In the genomic region with DNA sequence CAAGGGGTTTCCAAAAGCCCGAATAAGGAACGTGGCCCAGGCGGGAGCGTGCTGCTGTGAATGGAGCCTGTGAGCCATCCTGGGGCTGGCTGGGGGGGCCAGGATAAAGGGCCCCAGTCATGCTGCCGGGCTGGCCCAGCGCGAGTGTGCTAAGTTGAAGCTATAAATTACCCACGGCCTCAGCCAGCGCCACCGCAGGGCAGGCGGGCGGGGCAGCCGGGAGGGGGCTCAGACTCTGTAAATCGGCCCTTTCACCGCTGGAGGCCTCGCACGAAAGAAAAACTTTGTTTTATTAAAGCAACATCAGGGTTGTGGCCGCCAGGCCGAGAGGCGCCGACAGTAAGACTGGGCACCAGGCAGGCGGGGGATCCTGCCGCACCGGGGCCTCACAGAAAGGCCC, we compare ENCODE assay signal across 8 mouse cellular contexts. TPM values are rescaled to one million over a fixed set of nuclear protein-coding genes. Genes with fewer than 3 reads are reported as not detected.
DNase-seq lines count a peak whose midpoint lies in the region; ATAC-seq lines count a peak whose summit lies in the region.

No protein-coding gene starts in this region.

- H3K4me1 ChIP-seq in lung, embryonic 16.5 days (replicated peaks; ENCODE audit: control insufficient read depth, insufficient read depth, low read length) = peaks cover 66% of the 10 kb centered on the region
- H3K4me1 ChIP-seq in forebrain, embryonic 16.5 days (replicated peaks; ENCODE audit: control insufficient read depth, insufficient read depth, low read length) = peaks cover 58% of the 10 kb centered on the region
- peaks cover 75% of the 10 kb centered on the region for H3K4me1 ChIP-seq in limb, embryonic 15.5 days
- H3K4me1 ChIP-seq in stomach, embryonic 15.5 days = peaks cover 68% of the 10 kb centered on the region

- no peak for DNase-seq in lung, postnatal 14 days
- no peak for DNase-seq in T-cell, adult 2 months (ENCODE audit: low spot score)
- DNase-seq in left cerebral cortex, adult 18-20 months (ENCODE audit: low spot score in 2 of 2) = no peak
- no peak for DNase-seq in layer of hippocampus, postnatal 10 days (ENCODE audit: low spot score in 2 of 2)

- WGBS in lung, embryonic 16.5 days = 4% methylated on average over 24 of the region's 24 CpGs
- WGBS in forebrain, embryonic 16.5 days = 4% methylated on average over 24 of the region's 24 CpGs
- 4% methylated on average over 24 of the region's 24 CpGs for WGBS in limb, embryonic 15.5 days
- 4% methylated on average over 24 of the region's 24 CpGs for WGBS in stomach, embryonic 15.5 days

- H3K9me3 ChIP-seq in lung, embryonic 16.5 days (ENCODE audit: control insufficient read depth, low read length) = no peaks in the 10 kb centered on the region
- no peaks in the 10 kb centered on the region for H3K9me3 ChIP-seq in forebrain, embryonic 16.5 days (ENCODE audit: control insufficient read depth, low read length)
- no peaks in the 10 kb centered on the region for H3K9me3 ChIP-seq in limb, embryonic 15.5 days
- H3K9me3 ChIP-seq in stomach, embryonic 15.5 days = no peaks in the 10 kb centered on the region

- H3K4me3 ChIP-seq in lung, embryonic 16.5 days (ENCODE audit: low read length) = no peak overlapping the region
- no peak overlapping the region for H3K4me3 ChIP-seq in forebrain, embryonic 16.5 days (replicated peaks; ENCODE audit: low read length)
- H3K4me3 ChIP-seq in limb, embryonic 15.5 days = no peak overlapping the region
- no peak overlapping the region for H3K4me3 ChIP-seq in stomach, embryonic 15.5 days (replicated peaks)

- peak overlapping the region; percentile 33 for H3K9ac ChIP-seq in lung, embryonic 16.5 days (ENCODE audit: low read length)
- peak overlapping the region; percentile 46 for H3K9ac ChIP-seq in forebrain, embryonic 16.5 days (replicated peaks; ENCODE audit: low read depth, low read length)
- no peak overlapping the region for H3K9ac ChIP-seq in limb, embryonic 15.5 days
- H3K9ac ChIP-seq in stomach, embryonic 15.5 days = no peak overlapping the region

- no peaks in the 10 kb centered on the region; the same call in 1 of the 2 replicates for H3K27me3 ChIP-seq in lung, embryonic 16.5 days (ENCODE audit: control insufficient read depth, insufficient read depth, low read depth, low read length)
- H3K27me3 ChIP-seq in forebrain, embryonic 16.5 days (replicated peaks; ENCODE audit: control insufficient read depth, insufficient read depth, low read length) = 0 out of 2 replicates have a peak, but pooled peaks cover 6% of the 10 kb centered on the region
- 0 out of 2 replicates have a peak, but pooled peaks cover 3% of the 10 kb centered on the region for H3K27me3 ChIP-seq in limb, embryonic 15.5 days
- H3K27me3 ChIP-seq in stomach, embryonic 15.5 days (replicated peaks) = no peaks in the 10 kb centered on the region

- H3K36me3 ChIP-seq in lung, embryonic 16.5 days (ENCODE audit: control insufficient read depth, insufficient read depth, low read length) = no peaks in the 10 kb centered on the region
- H3K36me3 ChIP-seq in forebrain, embryonic 16.5 days (ENCODE audit: control insufficient read depth, insufficient read depth) = no peaks in the 10 kb centered on the region
- no peaks in the 10 kb centered on the region for H3K36me3 ChIP-seq in limb, embryonic 15.5 days
- no peaks in the 10 kb centered on the region for H3K36me3 ChIP-seq in stomach, embryonic 15.5 days

- ATAC-seq in lung, embryonic 16.5 days (ENCODE audit: low read depth) = peak; percentile 24
- ATAC-seq in forebrain, embryonic 16.5 days = no peak
- ATAC-seq in limb, embryonic 15.5 days (ENCODE audit: insufficient number of reproducible peaks, low FRiP score, low TSS enrichment, low read depth) = peak; percentile 77
- ATAC-seq in stomach, embryonic 15.5 days (ENCODE audit: insufficient read depth, low FRiP score, low read depth) = peak; percentile 9; the same call in 1 of the 2 replicates

- H3K4me2 ChIP-seq in lung, embryonic 16.5 days (ENCODE audit: low read depth, low read length) = peak overlapping the region; percentile 0
- H3K4me2 ChIP-seq in forebrain, embryonic 16.5 days (ENCODE audit: low read length) = 0 out of 2 replicates have a peak overlapping the region, but pooled peaks have one; percentile 11
- peak overlapping the region; percentile 19; the same call in 1 of the 2 replicates for H3K4me2 ChIP-seq in limb, embryonic 15.5 days
- H3K4me2 ChIP-seq in stomach, embryonic 15.5 days = peak overlapping the region; percentile 39

- H3K27ac ChIP-seq in lung, embryonic 16.5 days (ENCODE audit: low read length) = peak overlapping the region; percentile 90
- peak overlapping the region; percentile 65 for H3K27ac ChIP-seq in forebrain, embryonic 16.5 days (ENCODE audit: low read length)
- peak overlapping the region; percentile 87 for H3K27ac ChIP-seq in limb, embryonic 15.5 days
- peak overlapping the region; percentile 86 for H3K27ac ChIP-seq in stomach, embryonic 15.5 days

RNA-seq across cellular contexts. Expression of a gene that starts 29.1 kb away (rescaled TPM):
- polyA plus RNA-seq in lung, embryonic 16.5 days (2015; fragmentation: Nextera tagmentation; extraction: Ambion mirVana) = 64.4 and 67.2 TPM in 2 replicates
- polyA plus RNA-seq in forebrain, embryonic 16.5 days (2015; fragmentation: Nextera tagmentation; extraction: Ambion mirVana) = 29.9 and 33.0 TPM in 2 replicates
- polyA plus RNA-seq in limb, embryonic 15.5 days (2015; fragmentation: Nextera tagmentation; extraction: Ambion mirVana) = 33.5 and 37.1 TPM in 2 replicates
- polyA plus RNA-seq in stomach, embryonic 15.5 days (2015; fragmentation: Nextera tagmentation; extraction: Ambion mirVana) = 25.3 and 29.2 TPM in 2 replicates
- total RNA-seq in left cerebral cortex, adult 18-20 months (2021) = 100 to 1,000 TPM; 104 to 116 TPM
- total RNA-seq in layer of hippocampus, postnatal 10 days (2021) = 100 to 1,000 TPM; 123 to 134 TPM

RNA-seq across cellular contexts. Expression of a gene that starts 34.2 kb away (rescaled TPM):
- 41.0 and 41.8 TPM in 2 replicates for polyA plus RNA-seq in lung, embryonic 16.5 days (2015; fragmentation: Nextera tagmentation; extraction: Ambion mirVana)
- 35.4 and 39.1 TPM in 2 replicates for polyA plus RNA-seq in forebrain, embryonic 16.5 days (2015; fragmentation: Nextera tagmentation; extraction: Ambion mirVana)
- polyA plus RNA-seq in limb, embryonic 15.5 days (2015; fragmentation: Nextera tagmentation; extraction: Ambion mirVana) = 45.8 and 49.7 TPM in 2 replicates
- polyA plus RNA-seq in stomach, embryonic 15.5 days (2015; fragmentation: Nextera tagmentation; extraction: Ambion mirVana) = 33.7 and 35.6 TPM in 2 replicates
- total RNA-seq in left cerebral cortex, adult 18-20 months (2021) = 10 to 100 TPM; 26.8 to 28.0 TPM
- total RNA-seq in layer of hippocampus, postnatal 10 days (2021) = 10 to 100 TPM; 21.4 to 22.4 TPM

RNA-seq across cellular contexts. Expression of a gene that starts 34.5 kb away (rescaled TPM):
- 190 and 214 TPM in 2 replicates for polyA plus RNA-seq in lung, embryonic 16.5 days (2015; fragmentation: Nextera tagmentation; extraction: Ambion mirVana)
- 71.9 and 85.2 TPM in 2 replicates for polyA plus RNA-seq in forebrain, embryonic 16.5 days (2015; fragmentation: Nextera tagmentation; extraction: Ambion mirVana)
- polyA plus RNA-seq in limb, embryonic 15.5 days (2015; fragmentation: Nextera tagmentation; extraction: Ambion mirVana) = 150 and 151 TPM in 2 replicates
- 155 and 165 TPM in 2 replicates for polyA plus RNA-seq in stomach, embryonic 15.5 days (2015; fragmentation: Nextera tagmentation; extraction: Ambion mirVana)
- total RNA-seq in left cerebral cortex, adult 18-20 months (2021) = 1 to 10 TPM; 4.2 to 6.5 TPM
- total RNA-seq in layer of hippocampus, postnatal 10 days (2021) = 10 to 100 TPM; 12.4 to 14.1 TPM

RNA-seq across cellular contexts. Expression of a gene that starts 40.0 kb away (rescaled TPM):
- 242 and 259 TPM in 2 replicates for polyA plus RNA-seq in lung, embryonic 16.5 days (2015; fragmentation: Nextera tagmentation; extraction: Ambion mirVana)
- polyA plus RNA-seq in forebrain, embryonic 16.5 days (2015; fragmentation: Nextera tagmentation; extraction: Ambion mirVana) = 126 and 130 TPM in 2 replicates
- 204 and 206 TPM in 2 replicates for polyA plus RNA-seq in limb, embryonic 15.5 days (2015; fragmentation: Nextera tagmentation; extraction: Ambion mirVana)
- polyA plus RNA-seq in stomach, embryonic 15.5 days (2015; fragmentation: Nextera tagmentation; extraction: Ambion mirVana) = 208 and 215 TPM in 2 replicates
- 10 to 100 TPM; 26.1 to 28.3 TPM for total RNA-seq in left cerebral cortex, adult 18-20 months (2021)
- 10 to 100 TPM; 28.7 to 31.7 TPM for total RNA-seq in layer of hippocampus, postnatal 10 days (2021)

Comparison
In these comparisons a context has a peak if more than half of its experiments do, and no peak if none do; other contexts are left out.
1. H3K9ac ChIP-seq: peak in lung, embryonic 16.5 days (single experiment) and forebrain, embryonic 16.5 days (single experiment); none in limb, embryonic 15.5 days (single experiment) and stomach, embryonic 15.5 days (single experiment).
2. Peak in every context shown above with its lines, with median percentiles within 50 percentile points of each other: H3K27ac ChIP-seq and H3K4me2 ChIP-seq.